Mouse (Mus musculus) cerebellum, adult 2 months (tissue): ENCODE results near the gene Crabp2. TPM values are rescaled to one million over a fixed set of nuclear protein-coding genes. Genes with fewer than 3 reads are reported as not detected.

Experiments used
- DNase-seq, 2 experiments: peaks; one replicate each; pipeline ENCODE4 v3.0.0; 2021
- H3K27ac ChIP-seq: fragments of 200-500 bp; 2 replicates; pipeline ENCODE4 v1.5.1; 2012; ENCODE audit warnings: low read length, control low read depth, inconsistent platforms; ENCODE audit not compliant: insufficient read depth
- H3K27me3 ChIP-seq: fragments of 200-500 bp; 2 replicates; pipeline ENCODE4 v1.6.1; 2012; ENCODE audit warnings: inconsistent platforms, mild to moderate bottlenecking, low read length, moderate library complexity; ENCODE audit not compliant: control insufficient read depth, insufficient read depth
- H3K4me1 ChIP-seq: fragments of 200-500 bp; 2 replicates; pipeline ENCODE4 v1.6.1; 2011; ENCODE audit warnings: low read length; ENCODE audit not compliant: control insufficient read depth, insufficient read depth
- H3K4me3 ChIP-seq: fragments of 200-500 bp; replicated peaks from 2 replicates; pipeline ENCODE3; 2011; ENCODE audit warnings: mild to moderate bottlenecking, low read depth, low read length, control low read depth; ENCODE audit not compliant: insufficient read depth
- CTCF ChIP-seq: fragments of 200-500 bp; IDR thresholded peaks from 2 replicates; pipeline ENCODE4 v1.5.1; 2011; ENCODE audit warnings: low read depth, mild to moderate bottlenecking, control low read depth, low read length, moderate library complexity, borderline replicate concordance; ENCODE audit not compliant: insufficient read depth
- POLR2A ChIP-seq: fragments of 200-500 bp; IDR thresholded peaks from 2 replicates; pipeline ENCODE4 v1.6.1; 2011; ENCODE audit warnings: low read length, control low read depth, borderline replicate concordance; ENCODE audit not compliant: insufficient read depth
- WGBS: fragments of 180-500 bp; shearing (Covaris S2); methylation state at CpG from one replicate; pipeline ENCODE4 v1.1.7; 2018; 5-methylcytosine and 5-hydroxymethylcytosine counted together
- polyA plus RNA-seq: library from polyadenylated mRNA; depleted of rRNA; stranded (reverse); fragments of >200 nt; gene quantifications from 2 replicates; pipeline ENCODE4 v1.2.3, GENCODE M21; 2012

Gene Crabp2
- polyA plus RNA-seq, 1 experiment: 3.5 TPM

DNA sequence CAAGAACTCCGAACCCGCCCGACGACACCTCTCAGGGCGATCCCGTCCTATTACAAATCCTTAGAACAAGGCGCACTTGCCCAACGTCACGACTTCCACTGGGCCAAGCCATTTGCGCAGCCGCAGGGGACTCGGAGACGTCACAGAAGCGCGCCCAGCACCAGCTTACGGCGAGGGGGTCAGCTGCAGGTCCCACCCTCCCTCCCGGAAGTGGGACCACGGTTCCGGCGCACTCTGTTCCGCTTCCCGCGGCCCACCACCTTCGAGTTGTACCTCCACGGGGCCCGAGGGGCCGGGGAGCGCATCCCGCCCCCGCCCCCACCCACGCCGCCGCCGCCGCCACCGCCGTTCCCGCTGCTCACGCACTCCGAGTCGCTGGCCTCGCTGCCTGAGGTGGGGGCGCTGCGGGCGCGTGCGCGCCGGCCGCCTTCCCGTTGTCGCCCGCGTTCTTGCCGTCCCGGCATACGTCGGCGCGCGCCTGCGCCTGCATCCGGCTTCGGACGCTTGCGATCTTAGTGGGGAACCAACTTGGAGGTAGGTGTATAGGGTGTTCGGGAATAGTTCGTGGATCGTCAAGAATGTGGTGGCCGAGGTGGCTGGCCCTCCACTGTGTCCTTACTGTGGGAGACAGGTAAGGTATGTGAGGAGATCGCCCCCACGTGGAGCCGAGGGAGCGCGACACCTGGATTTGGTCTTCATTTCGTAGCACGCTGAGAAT lies 18.2 kb upstream of the Crabp2 start, which contains the start of the genes Isg20l2 and Rrnad1:
TSS of gene Isg20l2 (plus strand) at position 237 of the 718 bp plus-strand sequence.
TSS of gene Rrnad1 (minus strand) at position 640 of the 718 bp plus-strand sequence.
- TF ChIP-seq CTCF: peak; percentile 82
- TF ChIP-seq POLR2A: peak; percentile 87
- H3K27ac ChIP-seq: peak within 1 kb of the TSS; percentile 61
- peak; percentile 98 to 99 for DNase-seq
- H3K4me3 ChIP-seq: peak within 1 kb of the TSS; percentile 89
- no peaks in the 10 kb centered on the region for H3K27me3 ChIP-seq
- H3K4me1 ChIP-seq: peaks cover 8% of the 10 kb centered on the region
- under 1% methylated on average over 78 of the region's 78 CpGs for WGBS

DNA sequence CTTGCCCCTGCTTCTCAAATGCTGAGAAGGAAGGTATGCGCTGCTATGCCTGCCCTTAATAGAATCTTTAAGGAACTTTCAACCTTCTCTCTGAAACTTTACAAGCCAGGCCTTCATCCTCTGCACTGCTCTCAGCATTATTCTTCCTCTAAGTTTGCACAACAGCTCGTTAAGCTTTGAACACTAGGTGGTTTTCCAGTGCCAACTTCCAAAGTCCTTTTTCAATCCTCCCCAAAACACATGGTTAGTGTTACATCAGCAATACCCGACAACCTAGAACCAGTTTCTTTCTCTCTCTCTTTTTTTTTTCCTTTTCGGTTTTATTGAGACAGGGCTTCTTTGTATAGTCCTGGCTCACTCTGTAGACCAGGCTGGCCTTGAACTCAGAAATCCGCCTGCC lies 14.4 kb upstream of the Crabp2 start:
- Histone ChIP-seq H3K4me1 (peaks cover 10% of the 10 kb centered on the region), H3K27ac (no peak overlapping the region), H3K4me3 (no peak overlapping the region), H3K27me3 (no peaks in the 10 kb centered on the region)
- 68% methylated on average over 5 of the region's 5 CpGs for WGBS
- TF ChIP-seq POLR2A (no peak), CTCF (no peak)
- DNase-seq: no peak

GRCm38 (mm10) chr3:87934501-87934900 lies 14.0 kb upstream of the Crabp2 start:
- no peak overlapping the region for H3K4me3 ChIP-seq
- H3K27me3 ChIP-seq: no peaks in the 10 kb centered on the region
- 46% methylated on average over 4 of the region's 4 CpGs for WGBS
- H3K4me1 ChIP-seq: peaks cover 9% of the 10 kb centered on the region
- no peak for DNase-seq
- TF ChIP-seq POLR2A: no peak
- TF ChIP-seq CTCF: no peak
- H3K27ac ChIP-seq: no peak overlapping the region

DNA sequence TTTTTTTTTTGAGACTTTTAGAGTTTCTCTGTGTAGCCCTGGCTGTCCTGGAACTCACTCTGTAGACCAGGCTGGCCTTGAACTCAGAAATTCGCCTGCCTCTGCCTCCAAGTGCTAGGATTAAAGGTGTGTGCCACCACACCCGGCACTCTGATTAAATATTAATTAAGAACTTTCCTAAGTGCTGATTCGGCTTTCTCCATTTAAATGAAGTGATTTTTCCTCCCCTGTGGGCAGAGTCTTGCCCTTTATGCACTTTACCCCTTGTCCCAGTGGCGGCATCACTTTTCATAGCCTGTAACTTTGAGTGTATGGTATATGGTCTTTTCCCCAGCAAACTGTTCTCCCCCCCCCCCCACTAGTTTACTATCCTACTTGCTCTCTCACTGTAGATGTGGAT lies 13.3 kb upstream of the Crabp2 start:
- DNase-seq: no peak
- H3K27ac ChIP-seq: no peak overlapping the region
- 81% methylated on average over 4 of the region's 4 CpGs for WGBS
- no peak overlapping the region for H3K4me3 ChIP-seq
- TF ChIP-seq POLR2A: no peak
- no peak for TF ChIP-seq CTCF
- H3K4me1 ChIP-seq: peaks cover 9% of the 10 kb centered on the region
- H3K27me3 ChIP-seq: no peaks in the 10 kb centered on the region

DNA sequence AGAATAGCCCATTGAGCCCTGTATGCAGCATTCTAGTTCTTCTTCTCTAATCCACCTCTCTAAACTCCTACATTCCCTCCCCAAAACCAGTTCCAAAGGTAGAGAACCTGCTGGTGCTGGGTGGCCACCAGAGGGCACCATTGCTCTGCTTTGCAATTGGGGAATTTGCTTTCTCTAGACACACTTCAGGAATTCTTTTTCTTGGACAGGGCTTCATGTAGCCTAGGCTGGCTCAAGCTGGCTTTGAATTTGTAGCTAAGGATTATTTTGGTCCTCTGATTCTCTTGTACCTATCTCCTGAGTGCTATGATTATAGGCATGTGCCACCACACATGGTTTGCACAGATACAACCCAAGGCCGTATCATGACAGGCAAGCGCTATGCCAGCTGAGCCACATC lies 12.7 kb upstream of the Crabp2 start:
- 94% methylated on average over 2 of the region's 2 CpGs for WGBS
- peaks cover 9% of the 10 kb centered on the region for H3K4me1 ChIP-seq
- H3K27me3 ChIP-seq: no peaks in the 10 kb centered on the region
- DNase-seq: peak; percentile 72 to 80
- no peak overlapping the region for H3K4me3 ChIP-seq
- TF ChIP-seq POLR2A: no peak
- peak; percentile 94 for TF ChIP-seq CTCF
- H3K27ac ChIP-seq: no peak overlapping the region

DNA sequence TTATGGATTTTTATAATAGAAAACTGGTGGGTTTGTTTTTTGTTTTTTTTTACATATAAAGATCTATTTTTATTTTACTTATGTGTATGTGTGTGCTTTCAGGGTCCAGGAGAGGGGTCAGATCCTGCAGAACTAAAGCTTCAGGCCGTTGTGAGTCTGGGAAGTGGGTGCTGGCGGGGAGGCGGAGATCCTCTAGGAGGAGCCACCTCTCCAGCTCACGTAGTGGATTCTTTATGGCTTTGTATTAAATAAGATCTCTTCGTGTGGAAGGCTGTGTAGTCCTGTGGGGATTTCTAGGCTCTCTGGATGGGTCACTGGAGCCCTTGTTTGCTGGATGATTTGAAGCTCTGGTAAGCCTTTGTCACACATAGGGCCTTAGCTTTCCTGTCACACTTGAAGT lies 7.9 kb upstream of the Crabp2 start:
- WGBS: 60% methylated on average over 5 of the region's 5 CpGs
- Histone ChIP-seq H3K27ac (no peak overlapping the region), H3K4me1 (peaks cover 3% of the 10 kb centered on the region; the same call in 1 of the 2 replicates), H3K27me3 (no peaks in the 10 kb centered on the region), H3K4me3 (no peak overlapping the region)
- no peak for DNase-seq
- no peak for TF ChIP-seq CTCF
- TF ChIP-seq POLR2A: no peak

GRCm38 (mm10) chr3:87942471-87942870 lies 6.0 kb upstream of the Crabp2 start:
- Histone ChIP-seq H3K27me3 (no peaks in the 10 kb centered on the region; the same call in 1 of the 2 replicates), H3K27ac (no peak overlapping the region), H3K4me1 (no peaks in the 10 kb centered on the region; the same call in 1 of the 2 replicates), H3K4me3 (no peak overlapping the region)
- no peak for DNase-seq
- TF ChIP-seq CTCF (no peak), POLR2A (no peak)
- WGBS: 81% methylated on average over 2 of the region's 2 CpGs

GRCm38 (mm10) chr3:87943586-87943985 lies 4.9 kb upstream of the Crabp2 start:
- H3K27me3 ChIP-seq: peaks cover 2% of the 10 kb centered on the region; the same call in 1 of the 2 replicates
- WGBS: 42% methylated on average over 7 of the region's 7 CpGs
- no peak overlapping the region for H3K4me3 ChIP-seq
- no peak for DNase-seq
- no peaks in the 10 kb centered on the region; the same call in 1 of the 2 replicates for H3K4me1 ChIP-seq
- TF ChIP-seq POLR2A (no peak), CTCF (no peak)
- no peak overlapping the region for H3K27ac ChIP-seq
